Mouse (Mus musculus) myocyte (in vitro differentiated cells): ENCODE measurements around the gene Birc6. TPM values are rescaled to one million over a fixed set of nuclear protein-coding genes. Genes with fewer than 3 reads are reported as not detected.

ENCODE experiments used
- H3K27me3 ChIP-seq: one replicate; pipeline ENCODE4 v1.6.1; 2011; ENCODE audit not compliant: control insufficient read depth, insufficient read depth, insufficient read length
- H3K36me3 ChIP-seq: one replicate; pipeline ENCODE4 v1.6.1; 2011; ENCODE audit not compliant: control insufficient read depth, insufficient read depth
- H3K4me2 ChIP-seq: one replicate; pipeline ENCODE4 v1.6.1; 2011; ENCODE audit warnings: low read depth, control low read depth
- H3K4me3 ChIP-seq: one replicate; pipeline ENCODE4 v1.5.1; 2011; ENCODE audit warnings: mild to moderate bottlenecking, control low read depth, moderate library complexity
- H3K79me2 ChIP-seq: one replicate; pipeline ENCODE4 v1.6.1; 2011; ENCODE audit not compliant: control insufficient read depth, insufficient read depth
- H3ac ChIP-seq: one replicate; pipeline ENCODE4 v1.6.1; 2011; ENCODE audit not compliant: control insufficient read depth, insufficient read length
- CEBPB ChIP-seq: IDR thresholded peaks from 2 replicates; pipeline ENCODE4 v1.6.1; 2011; ENCODE audit warnings: mild to moderate bottlenecking, moderate library complexity; ENCODE audit not compliant: poor library complexity, insufficient read depth, severe bottlenecking
- E2F4 ChIP-seq: IDR thresholded peaks from one replicate; pipeline ENCODE4 v1.6.1; 2011; ENCODE audit warnings: mild to moderate bottlenecking, control low read depth, moderate library complexity; ENCODE audit not compliant: insufficient read depth
- MAX ChIP-seq: IDR thresholded peaks from one replicate; pipeline ENCODE4 v1.6.1; 2011; ENCODE audit warnings: low read depth, mild to moderate bottlenecking, control low read depth
- MYOD1 ChIP-seq, 3 experiments: IDR thresholded peaks; one replicate each; pipeline ENCODE4 v1.6.1; 2011; ENCODE audit warnings: control low read depth in 2 of 3, low read depth in 2 of 3, mild to moderate bottlenecking in 2 of 3, moderate library complexity in 1 of 3; ENCODE audit not compliant: insufficient read length in 2 of 3, control insufficient read depth in 1 of 3
- MYOG ChIP-seq, 3 experiments: IDR thresholded peaks; one replicate each; pipeline ENCODE4 v1.6.1; 2011; ENCODE audit warnings: control low read depth in 2 of 3, low read depth in 2 of 3, mild to moderate bottlenecking in 2 of 3; ENCODE audit not compliant: insufficient read length in 2 of 3, control insufficient read depth in 1 of 3, insufficient read depth in 1 of 3
- POLR2A ChIP-seq: IDR thresholded peaks from one replicate; pipeline ENCODE4 v1.6.1; 2011; ENCODE audit warnings: low read depth, mild to moderate bottlenecking, control low read depth, moderate library complexity; ENCODE audit not compliant: insufficient read length
- POLR2AphosphoS2 ChIP-seq: IDR thresholded peaks from one replicate; pipeline ENCODE4 v1.6.1; 2011; ENCODE audit warnings: low read depth, control low read depth; ENCODE audit not compliant: insufficient read length
- REST ChIP-seq: IDR thresholded peaks from one replicate; pipeline ENCODE4 v1.6.1; 2011; ENCODE audit warnings: mild to moderate bottlenecking, control low read depth, moderate library complexity; ENCODE audit not compliant: insufficient read depth, insufficient read length
- SRF ChIP-seq: IDR thresholded peaks from one replicate; pipeline ENCODE4 v1.6.1; 2011; ENCODE audit warnings: low read depth; ENCODE audit not compliant: control insufficient read depth, insufficient read length
- TCF12 ChIP-seq: IDR thresholded peaks from one replicate; pipeline ENCODE4 v1.6.1; 2011; ENCODE audit warnings: mild to moderate bottlenecking, control low read depth; ENCODE audit not compliant: poor library complexity, insufficient read depth, severe bottlenecking
- TCF3 ChIP-seq: IDR thresholded peaks from one replicate; pipeline ENCODE4 v1.6.1; 2011; ENCODE audit warnings: low read depth, control low read depth; ENCODE audit not compliant: insufficient read length
- USF1 ChIP-seq: IDR thresholded peaks from one replicate; pipeline ENCODE4 v1.6.1; 2011; ENCODE audit warnings: low read depth, mild to moderate bottlenecking, control low read depth, moderate library complexity
- polyA plus RNA-seq: library from polyadenylated mRNA; unstranded; fragments of >200 nt; fragmentation: generic; extraction: Trizol; gene quantifications from one replicate; pipeline ENCODE4 v1.2.1, GENCODE M21; 2012; ENCODE audit warnings: missing spikeins

Gene Birc6
- polyA plus RNA-seq, 1 experiment, result 20.1 TPM

DNA sequence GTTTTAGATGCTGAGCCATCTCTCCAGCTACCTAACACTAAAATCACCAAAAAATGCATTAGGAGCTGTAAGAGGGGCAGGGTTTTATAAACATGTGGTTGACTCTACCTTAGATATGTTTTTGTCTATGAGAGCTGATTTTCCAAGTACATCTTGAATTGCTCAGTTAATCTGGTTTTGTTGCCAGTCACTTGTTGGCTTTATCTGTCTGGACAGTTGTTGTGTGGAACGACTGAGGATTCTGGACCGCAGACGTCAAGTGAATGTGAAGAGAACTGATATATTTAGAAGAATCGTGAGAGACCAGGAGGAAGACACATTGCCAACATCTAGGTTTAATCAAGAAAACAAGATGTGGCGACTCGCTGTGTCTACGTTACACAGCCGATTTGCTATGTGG is 183.5 kb downstream of the Birc6 start:
- H3K27me3 ChIP-seq, result no peaks in the 10 kb centered on the region
- no peak for TF ChIP-seq TCF12
- TF ChIP-seq USF1, result no peak
- TF ChIP-seq MYOG (IDR thresholded peaks at IDR 0.05; ENCODE audit: control insufficient read depth in 1 of 3, insufficient read depth in 1 of 3, insufficient read length in 2 of 3, low read depth in 2 of 3), result no peak
- no peak for TF ChIP-seq REST
- TF ChIP-seq SRF, result no peak
- no peak for TF ChIP-seq POLR2AphosphoS2
- TF ChIP-seq E2F4, result no peak
- TF ChIP-seq MAX, result no peak
- no peak for TF ChIP-seq POLR2A
- TF ChIP-seq TCF3, result no peak
- no peak for TF ChIP-seq CEBPB
- H3K79me2 ChIP-seq, result no peaks in the 10 kb centered on the region
- H3K4me2 ChIP-seq, result no peak overlapping the region
- no peak overlapping the region for H3K4me3 ChIP-seq
- H3K36me3 ChIP-seq, result no peaks in the 10 kb centered on the region
- H3ac ChIP-seq, result no peak overlapping the region

DNA sequence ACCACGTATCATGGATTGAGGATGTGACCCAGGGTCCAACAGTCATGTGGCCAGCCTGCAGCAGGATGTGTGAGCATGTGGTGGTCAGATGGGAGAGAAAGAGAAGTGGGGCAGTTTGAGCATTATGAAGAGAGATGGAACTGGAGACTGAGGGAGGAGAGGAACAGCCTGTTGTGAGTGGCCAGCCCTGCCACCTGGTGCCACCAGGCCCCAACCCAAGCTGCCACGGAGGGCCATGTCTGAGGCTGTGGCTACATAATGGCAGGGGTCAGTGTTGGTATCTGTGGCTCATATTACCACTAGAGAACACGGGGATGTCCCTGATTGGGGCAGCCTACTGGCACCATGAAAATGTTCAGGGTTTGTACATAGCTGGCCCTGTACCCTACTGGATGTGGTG is 187.0 kb downstream of the Birc6 start:
- H3ac ChIP-seq, result no peak overlapping the region
- H3K4me3 ChIP-seq, result no peak overlapping the region
- H3K79me2 ChIP-seq, result peaks cover 6% of the 10 kb centered on the region
- peaks cover under 1% of the 10 kb centered on the region for H3K36me3 ChIP-seq
- no peaks in the 10 kb centered on the region for H3K27me3 ChIP-seq
- H3K4me2 ChIP-seq, result no peak overlapping the region
- peak in 1 of 3 experiments; percentile 57 for TF ChIP-seq MYOD1 (IDR thresholded peaks at IDR 0.05; ENCODE audit: control insufficient read depth in 1 of 3, insufficient read length in 2 of 3, low read depth in 2 of 3)
- TF ChIP-seq POLR2AphosphoS2, result no peak
- peak in 1 of 3 experiments; percentile 73 for TF ChIP-seq MYOG (IDR thresholded peaks at IDR 0.05; ENCODE audit: control insufficient read depth in 1 of 3, insufficient read depth in 1 of 3, insufficient read length in 2 of 3, low read depth in 2 of 3)

DNA sequence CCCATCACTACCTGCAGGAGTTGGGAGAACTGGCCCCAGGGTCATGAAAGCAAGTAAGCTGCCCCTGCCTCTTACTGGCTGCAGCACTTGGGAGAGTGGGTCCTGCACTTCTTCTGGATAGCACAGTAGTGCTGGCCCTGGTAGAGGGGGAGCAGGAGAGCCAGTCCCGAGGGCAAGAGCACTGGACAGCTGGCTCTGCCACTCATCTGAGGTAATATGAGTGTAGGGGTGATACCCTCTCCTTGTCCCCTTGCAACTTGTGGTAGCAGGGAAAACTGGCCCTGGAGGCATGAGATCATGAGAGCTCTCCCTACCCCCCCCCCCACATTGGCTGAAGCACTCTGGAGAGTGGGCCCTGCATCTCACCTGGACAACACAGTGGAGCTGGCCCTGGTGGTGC is 187.6 kb downstream of the Birc6 start:
- peaks cover 2% of the 10 kb centered on the region for H3K36me3 ChIP-seq
- H3K4me2 ChIP-seq, result no peak overlapping the region
- no peak overlapping the region for H3K4me3 ChIP-seq
- no peak overlapping the region for H3ac ChIP-seq
- peaks cover 6% of the 10 kb centered on the region for H3K79me2 ChIP-seq
- TF ChIP-seq POLR2AphosphoS2 (no peak), MAX (no peak), REST (no peak), TCF12 (peak; percentile 19), POLR2A (no peak), MYOD1 (IDR thresholded peaks at IDR 0.05; ENCODE audit: control insufficient read depth in 1 of 3, insufficient read length in 2 of 3, low read depth in 2 of 3) (peak; percentile 69 to 98 (median 98)), CEBPB (no peak), E2F4 (no peak), TCF3 (peak; percentile 45), SRF (no peak), MYOG (IDR thresholded peaks at IDR 0.05; ENCODE audit: control insufficient read depth in 1 of 3, insufficient read depth in 1 of 3, insufficient read length in 2 of 3, low read depth in 2 of 3) (peak in 1 of 3 experiments; percentile 72), USF1 (no peak)
- no peaks in the 10 kb centered on the region for H3K27me3 ChIP-seq

DNA sequence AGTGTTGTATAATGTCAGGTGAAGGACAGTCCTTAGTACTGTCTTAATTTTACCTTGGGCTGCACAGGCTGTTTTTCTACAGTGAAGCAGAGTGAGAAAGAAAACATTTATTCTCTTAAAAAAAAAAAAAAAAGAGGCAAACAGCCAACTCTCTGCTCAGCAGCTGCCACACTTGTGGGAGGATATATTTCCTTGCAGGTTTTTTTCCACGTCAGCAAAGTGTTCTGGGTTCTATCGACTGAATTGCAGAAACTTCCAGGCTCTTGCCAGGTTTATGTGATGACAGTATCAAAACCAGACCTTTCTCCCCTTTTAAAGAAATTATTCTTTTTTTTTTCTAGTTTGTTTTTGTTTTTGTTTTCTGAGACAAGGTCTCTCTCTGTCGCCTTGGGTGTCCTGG is 188.5 kb downstream of the Birc6 start:
- TF ChIP-seq SRF, result no peak
- TF ChIP-seq MYOD1 (IDR thresholded peaks at IDR 0.05; ENCODE audit: control insufficient read depth in 1 of 3, insufficient read length in 2 of 3, low read depth in 2 of 3), result no peak
- no peak for TF ChIP-seq TCF3
- no peak for TF ChIP-seq E2F4
- TF ChIP-seq POLR2AphosphoS2, result no peak
- no peak for TF ChIP-seq CEBPB
- TF ChIP-seq MYOG (IDR thresholded peaks at IDR 0.05; ENCODE audit: control insufficient read depth in 1 of 3, insufficient read depth in 1 of 3, insufficient read length in 2 of 3, low read depth in 2 of 3), result no peak
- Histone ChIP-seq H3K79me2 (peaks cover 6% of the 10 kb centered on the region), H3K4me3 (peak overlapping the region; percentile 68)

GRCm38 (mm10) chr17:74717091-74717617 is 189.1 kb downstream of the Birc6 start:
- 0 out of 2 replicates have a peak, but pooled peaks have one; percentile 37 for TF ChIP-seq CEBPB
- no peak for TF ChIP-seq POLR2A
- Histone ChIP-seq H3ac (peak overlapping the region; percentile 7), H3K4me2 (peak overlapping the region; percentile 94), H3K4me3 (peak overlapping the region; percentile 68), H3K79me2 (peaks cover 6% of the 10 kb centered on the region), H3K27me3 (no peaks in the 10 kb centered on the region), H3K36me3 (peaks cover 7% of the 10 kb centered on the region)

More for the DNA sequence above, 188.5 kb downstream of the Birc6 start:
- Histone ChIP-seq H3K4me2 (peak overlapping the region; percentile 94), H3ac (no peak overlapping the region), H3K36me3 (peaks cover 2% of the 10 kb centered on the region), H3K27me3 (no peaks in the 10 kb centered on the region)
